Mouse (Mus musculus): ENCODE data around the gene Fhl2.

- TF ChIP-seq CTCF (IDR thresholded peaks at IDR 0.05; ENCODE audit: low read depth, low read length) (no peak), GATA1 (IDR thresholded peaks at IDR 0.05; ENCODE audit: borderline replicate concordance, low read length) (no peak), TAL1 (conservative IDR thresholded peaks at IDR 0.05; ENCODE audit: low read depth, low read length) (no peak), POLR2AphosphoS5 (IDR thresholded peaks at IDR 0.05; ENCODE audit: insufficient replicate concordance, low read depth, low read length) (no peak), GATA2 (IDR thresholded peaks at IDR 0.05; ENCODE audit: borderline replicate concordance, low read depth, low read length) (no peak)
These were observed 118.7 kb downstream of the Fhl2 start for GRCm38 (mm10) chr1:43078124-43078523.

Data from G1E (cell line).